Mouse (Mus musculus) CH12.LX (cell line): ENCODE measurements around the gene Cabin1. TPM values are rescaled to one million over a fixed set of nuclear protein-coding genes. Genes with fewer than 3 reads are reported as not detected.

Experiments
- DNase-seq: peaks from one replicate; pipeline ENCODE4 v3.0.0-alpha.2; 2013; ENCODE audit errors: extremely low read depth
- H3K27ac ChIP-seq: 2 replicates; pipeline ENCODE4 v1.5.1; 2012; ENCODE audit warnings: low read depth, mild to moderate bottlenecking, control low read depth, moderate library complexity; ENCODE audit not compliant: insufficient read depth
- H3K27me3 ChIP-seq: replicated peaks from 2 replicates; pipeline ENCODE3; 2012; ENCODE audit warnings: inconsistent platforms
- H3K36me3 ChIP-seq, 2 experiments: replicated peaks in 1 of 2; 2 replicates each; pipeline versions ENCODE3 to v1.6.1; 2012; ENCODE audit warnings: inconsistent platforms in 1 of 2, low read length in 1 of 2, mild to moderate bottlenecking in 1 of 2, mixed read lengths in 1 of 2, moderate library complexity in 1 of 2; ENCODE audit not compliant: control insufficient read depth in 1 of 2, insufficient read depth in 1 of 2
- H3K4me1 ChIP-seq, 2 experiments: 2 replicates each; pipeline ENCODE4 v1.6.1; 2012; ENCODE audit warnings: inconsistent platforms in 1 of 2, moderate library complexity in 1 of 2; ENCODE audit not compliant: insufficient read depth in 2 of 2, control insufficient read depth in 1 of 2
- H3K4me2 ChIP-seq: 2 replicates; pipeline ENCODE4 v1.6.1; 2012; ENCODE audit warnings: low read depth, mild to moderate bottlenecking, control low read depth; ENCODE audit not compliant: poor library complexity, insufficient read depth, severe bottlenecking
- H3K4me3 ChIP-seq, 3 experiments: fragments of 150-350 bp in 1 of 3; sonication (generic) in 1 of 3; replicated peaks in 1 of 3; 2 replicates each; pipeline versions ENCODE3 to v1.5.1; 2011 to 2012; ENCODE audit warnings: low read depth in 2 of 3, low read length in 2 of 3, mild to moderate bottlenecking in 2 of 3, moderate library complexity in 2 of 3, control low read depth in 1 of 3, improper control_type of control experiment in 1 of 3, inconsistent platforms in 1 of 3, mixed read lengths in 1 of 3; ENCODE audit not compliant: poor library complexity in 1 of 3
- H3K79me2 ChIP-seq: replicated peaks from 2 replicates; pipeline ENCODE4 v1.6.1; 2012; ENCODE audit warnings: mild to moderate bottlenecking, moderate library complexity; ENCODE audit not compliant: control insufficient read depth, poor library complexity, insufficient read depth, severe bottlenecking; ENCODE audit errors: extremely low read depth
- H3K9ac ChIP-seq: 2 replicates; pipeline ENCODE4 v1.6.1; 2012; ENCODE audit warnings: low read depth, mild to moderate bottlenecking, control low read depth, moderate library complexity; ENCODE audit not compliant: insufficient read depth
- H3K9me3 ChIP-seq: replicated peaks from 2 replicates; pipeline ENCODE3; 2012; ENCODE audit warnings: low read length, inconsistent platforms, mixed read lengths
- CHD1 ChIP-seq: IDR thresholded peaks from 2 replicates; pipeline ENCODE4 v1.6.1; 2012; ENCODE audit warnings: low read depth, low read length, improper control_type of control experiment, inconsistent platforms
- CHD2 ChIP-seq: IDR thresholded peaks from 2 replicates; pipeline ENCODE4 v1.6.1; 2011; ENCODE audit warnings: low read length, improper control_type of control experiment
- CTCF ChIP-seq, 2 experiments: IDR thresholded peaks in 1 of 2; conservative IDR thresholded peaks in 1 of 2; 2 replicates each; pipeline ENCODE4 v1.5.1; 2011 to 2012; ENCODE audit warnings: low read depth in 2 of 2, low read length in 2 of 2, improper control_type of control experiment in 1 of 2, inconsistent platforms in 1 of 2, mild to moderate bottlenecking in 1 of 2, moderate library complexity in 1 of 2
- E2F4 ChIP-seq: IDR thresholded peaks from 2 replicates; pipeline ENCODE4 v1.6.1; 2011; ENCODE audit warnings: low read depth, low read length, improper control_type of control experiment; ENCODE audit not compliant: insufficient replicate concordance
- ETS1 ChIP-seq: conservative IDR thresholded peaks from 2 replicates; pipeline ENCODE4 v1.6.1; 2012; ENCODE audit warnings: low read depth, mild to moderate bottlenecking, inconsistent platforms, low read length, improper control_type of control experiment, moderate library complexity
- GABPA ChIP-seq: IDR thresholded peaks from 2 replicates; pipeline ENCODE4 v1.6.1; 2012; ENCODE audit warnings: low read depth, low read length, improper control_type of control experiment, inconsistent platforms; ENCODE audit not compliant: insufficient replicate concordance
- IRF4 ChIP-seq: IDR thresholded peaks from 2 replicates; pipeline ENCODE4 v1.6.1; 2014; ENCODE audit warnings: low read depth, mild to moderate bottlenecking, inconsistent platforms, low read length, improper control_type of control experiment
- JUN ChIP-seq: IDR thresholded peaks from 2 replicates; pipeline ENCODE4 v1.6.1; 2011; ENCODE audit warnings: low read depth, mild to moderate bottlenecking, low read length, improper control_type of control experiment, moderate library complexity; ENCODE audit not compliant: insufficient read depth
- MAZ ChIP-seq: IDR thresholded peaks from 2 replicates; pipeline ENCODE4 v1.6.1; 2012; ENCODE audit warnings: low read depth, mild to moderate bottlenecking, inconsistent platforms, low read length, improper control_type of control experiment, moderate library complexity
- MEF2A ChIP-seq: IDR thresholded peaks from 2 replicates; pipeline ENCODE4 v1.6.1; 2014; ENCODE audit warnings: low read depth, mild to moderate bottlenecking, inconsistent platforms, low read length, improper control_type of control experiment, borderline replicate concordance
- MXI1 ChIP-seq: IDR thresholded peaks from 2 replicates; pipeline ENCODE4 v1.6.1; 2011; ENCODE audit warnings: mild to moderate bottlenecking, low read depth, low read length, improper control_type of control experiment
- MYC ChIP-seq: IDR thresholded peaks from 2 replicates; pipeline ENCODE4 v1.6.1; 2011; ENCODE audit warnings: low read depth, mild to moderate bottlenecking, improper control_type of control experiment, low read length
- NELFE ChIP-seq: IDR thresholded peaks from 2 replicates; pipeline ENCODE4 v1.6.1; 2011; ENCODE audit warnings: low read depth, low read length, improper control_type of control experiment
- PAX5 ChIP-seq: IDR thresholded peaks from 2 replicates; pipeline ENCODE4 v1.6.1; 2012; ENCODE audit warnings: low read length, inconsistent platforms, mixed read lengths
- RAD21 ChIP-seq: IDR thresholded peaks from 2 replicates; pipeline ENCODE4 v1.6.1; 2011; ENCODE audit warnings: low read depth, mild to moderate bottlenecking, low read length, improper control_type of control experiment, moderate library complexity
- SMC3 ChIP-seq: IDR thresholded peaks from 2 replicates; pipeline ENCODE4 v1.6.1; 2011; ENCODE audit warnings: low read depth, low read length, improper control_type of control experiment
- TBP ChIP-seq: conservative IDR thresholded peaks from 2 replicates; pipeline ENCODE4 v1.6.1; 2011; ENCODE audit warnings: low read depth, low read length, improper control_type of control experiment
- UBTF ChIP-seq: IDR thresholded peaks from 2 replicates; pipeline ENCODE4 v1.6.1; 2012; ENCODE audit warnings: low read depth, mild to moderate bottlenecking, inconsistent platforms, low read length, improper control_type of control experiment, moderate library complexity
- USF1 ChIP-seq: IDR thresholded peaks from 2 replicates; pipeline ENCODE4 v1.6.1; 2014; ENCODE audit warnings: low read depth, mild to moderate bottlenecking, inconsistent platforms, low read length, improper control_type of control experiment
- ZKSCAN1 ChIP-seq: IDR thresholded peaks from 2 replicates; pipeline ENCODE4 v1.6.1; 2012; ENCODE audit warnings: low read depth, inconsistent platforms, low read length, improper control_type of control experiment, borderline replicate concordance
- ZMIZ1 ChIP-seq: IDR thresholded peaks from 2 replicates; pipeline ENCODE4 v1.6.1; 2012; ENCODE audit warnings: low read depth, mild to moderate bottlenecking, inconsistent platforms, low read length, improper control_type of control experiment
- dilution Hi-C: fragments of 300-500 bp; cut with MboI; formaldehyde crosslinking; loops from 2 replicates; pipeline ENCODE4 v1.14.3; 2020; ENCODE audit warnings: low sequenced_read_pairs; ENCODE audit not compliant: extremely low pct_unique_long_range_greater_than_20kb, extremely low pct_ligation_motif_present
- in situ Hi-C: fragments of 300-500 bp; cut with MboI; formaldehyde crosslinking; loops from 3 replicates; pipeline ENCODE4 v1.14.3; 2019; ENCODE audit warnings: low sequenced_read_pairs, low pct_ligation_motif_present, low pct_unique_long_range_greater_than_20kb, mixed read lengths
- polyA plus RNA-seq: library from polyadenylated mRNA; unstranded; fragments of >175 nt; gene quantifications from 2 replicates; pipeline ENCODE4 v1.2.1, GENCODE M21; 2012; ENCODE audit warnings: low read depth; ENCODE audit not compliant: insufficient read length
- total RNA-seq, 2 experiments: library from RNA; depleted of rRNA; stranded (reverse); fragments of 300-350 nt in 1 of 2; fragments of >200 nt in 1 of 2; gene quantifications; 2 replicates each; pipeline ENCODE4 v1.2.3; 2012 to 2014

Cabin1 gene
- total and polyA plus RNA-seq, 3 experiments = 12.0 to 46.0 (median 29.0) TPM

DNA sequence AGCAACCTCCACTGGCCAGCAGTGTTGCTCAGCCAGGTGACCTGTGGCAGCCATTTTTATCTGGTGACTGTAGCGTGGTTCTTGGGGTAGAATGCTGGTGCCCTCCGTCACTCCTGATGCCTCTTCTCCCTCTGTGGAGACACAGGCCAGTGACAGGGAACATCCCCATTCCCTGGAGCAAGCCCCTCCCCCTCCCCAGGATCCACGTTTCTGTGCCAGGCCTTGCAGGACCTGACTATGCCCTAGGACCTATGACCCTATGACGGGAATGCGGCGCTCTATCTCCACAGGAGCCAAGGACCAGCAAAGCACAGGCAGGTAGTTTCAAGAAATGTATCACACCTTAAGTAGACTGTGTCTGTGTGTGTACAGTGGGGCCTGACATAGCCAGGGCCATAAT lies 116.0 kb downstream of the Cabin1 start:
- dilution Hi-C loops (no loop called here), in situ Hi-C loops (no loop called here)
- no peaks in the 10 kb centered on the region for H3K27me3 ChIP-seq
- no peaks in the 10 kb centered on the region for H3K9me3 ChIP-seq
- peaks cover 75 to 87% of the 10 kb centered on the region in 2 experiments for H3K36me3 ChIP-seq
- H3K27ac ChIP-seq = no peak overlapping the region
- DNase-seq = no peak
- no peak overlapping the region for H3K9ac ChIP-seq
- no peak for TF ChIP-seq ETS1
- no peak for TF ChIP-seq RAD21
- no peak for TF ChIP-seq PAX5
- TF ChIP-seq UBTF = no peak
- no peak for TF ChIP-seq ZMIZ1
- no peak for TF ChIP-seq SMC3
- TF ChIP-seq MAZ = no peak
- TF ChIP-seq TBP = no peak
- TF ChIP-seq CHD1 = no peak
- TF ChIP-seq USF1 = no peak
- TF ChIP-seq E2F4 = no peak
- no peak for TF ChIP-seq CTCF (conservative IDR thresholded peaks at IDR 0.05 in 1 of 2, IDR thresholded peaks at IDR 0.05 in 1 of 2; ENCODE audit: low read depth in 2 of 2, low read length in 2 of 2)
- no peak for TF ChIP-seq MYC
- TF ChIP-seq IRF4 = no peak
- no peak overlapping the region for H3K4me2 ChIP-seq
- H3K79me2 ChIP-seq = no peaks in the 10 kb centered on the region
- H3K4me3 ChIP-seq = no peak overlapping the region
- H3K4me1 ChIP-seq = peaks cover 11 to 33% of the 10 kb centered on the region in 2 experiments

DNA sequence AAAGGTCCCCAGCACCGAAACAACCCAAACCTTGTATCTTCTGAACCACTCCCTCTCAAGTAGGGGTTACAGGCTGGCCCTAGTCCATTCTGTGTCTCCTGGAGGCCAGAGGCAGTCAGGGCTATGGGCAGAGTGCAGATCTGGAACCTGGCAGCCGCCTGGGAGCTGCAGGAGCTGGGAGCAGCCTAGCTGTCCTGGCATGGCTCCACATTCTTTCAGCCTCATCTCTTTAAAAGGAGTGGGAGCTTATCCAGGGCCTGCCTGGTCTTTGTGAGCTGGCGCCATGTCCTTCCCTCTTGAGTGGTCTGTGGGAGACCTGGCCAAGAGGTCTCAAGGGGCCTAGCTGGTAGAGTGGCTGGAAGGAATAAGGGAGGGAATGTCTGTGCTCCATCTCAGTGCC lies 116.8 kb downstream of the Cabin1 start:
- no peaks in the 10 kb centered on the region for H3K9me3 ChIP-seq
- H3K27me3 ChIP-seq = no peaks in the 10 kb centered on the region
- no peaks in the 10 kb centered on the region for H3K79me2 ChIP-seq
- no peak for DNase-seq
- H3K36me3 ChIP-seq = peaks cover 68 to 80% of the 10 kb centered on the region in 2 experiments
- in situ Hi-C loops = no loop called here
- H3K4me1 ChIP-seq = peaks cover 17 to 40% of the 10 kb centered on the region in 2 experiments
- TF ChIP-seq MEF2A (no peak), ZKSCAN1 (no peak), NELFE (no peak), CHD2 (no peak), GABPA (no peak), JUN (no peak), MXI1 (no peak), ETS1 (no peak)
- no peak overlapping the region for H3K9ac ChIP-seq
- no peak overlapping the region for H3K4me2 ChIP-seq
- H3K4me3 ChIP-seq = no peak overlapping the region
- no peak overlapping the region for H3K27ac ChIP-seq
- dilution Hi-C loops = no loop called here
